Mouse (Mus musculus) myocyte (in vitro differentiated cells): ENCODE data around the gene Rere.

Experiments
- CEBPB ChIP-seq: IDR thresholded peaks from 2 replicates; pipeline ENCODE4 v1.6.1; 2011; ENCODE audit warnings: mild to moderate bottlenecking, moderate library complexity; ENCODE audit not compliant: poor library complexity, insufficient read depth, severe bottlenecking
- E2F4 ChIP-seq: IDR thresholded peaks from one replicate; pipeline ENCODE4 v1.6.1; 2011; ENCODE audit warnings: mild to moderate bottlenecking, control low read depth, moderate library complexity; ENCODE audit not compliant: insufficient read depth
- MAX ChIP-seq: IDR thresholded peaks from one replicate; pipeline ENCODE4 v1.6.1; 2011; ENCODE audit warnings: low read depth, mild to moderate bottlenecking, control low read depth
- MYOD1 ChIP-seq, 3 experiments: IDR thresholded peaks; one replicate each; pipeline ENCODE4 v1.6.1; 2011; ENCODE audit warnings: control low read depth in 2 of 3, low read depth in 2 of 3, mild to moderate bottlenecking in 2 of 3, moderate library complexity in 1 of 3; ENCODE audit not compliant: insufficient read length in 2 of 3, control insufficient read depth in 1 of 3
- MYOG ChIP-seq, 3 experiments: IDR thresholded peaks; one replicate each; pipeline ENCODE4 v1.6.1; 2011; ENCODE audit warnings: control low read depth in 2 of 3, low read depth in 2 of 3, mild to moderate bottlenecking in 2 of 3; ENCODE audit not compliant: insufficient read length in 2 of 3, control insufficient read depth in 1 of 3, insufficient read depth in 1 of 3
- POLR2A ChIP-seq: IDR thresholded peaks from one replicate; pipeline ENCODE4 v1.6.1; 2011; ENCODE audit warnings: low read depth, mild to moderate bottlenecking, control low read depth, moderate library complexity; ENCODE audit not compliant: insufficient read length
- POLR2AphosphoS2 ChIP-seq: IDR thresholded peaks from one replicate; pipeline ENCODE4 v1.6.1; 2011; ENCODE audit warnings: low read depth, control low read depth; ENCODE audit not compliant: insufficient read length
- REST ChIP-seq: IDR thresholded peaks from one replicate; pipeline ENCODE4 v1.6.1; 2011; ENCODE audit warnings: mild to moderate bottlenecking, control low read depth, moderate library complexity; ENCODE audit not compliant: insufficient read depth, insufficient read length
- TCF12 ChIP-seq: IDR thresholded peaks from one replicate; pipeline ENCODE4 v1.6.1; 2011; ENCODE audit warnings: mild to moderate bottlenecking, control low read depth; ENCODE audit not compliant: poor library complexity, insufficient read depth, severe bottlenecking
- TCF3 ChIP-seq: IDR thresholded peaks from one replicate; pipeline ENCODE4 v1.6.1; 2011; ENCODE audit warnings: low read depth, control low read depth; ENCODE audit not compliant: insufficient read length
- USF1 ChIP-seq: IDR thresholded peaks from one replicate; pipeline ENCODE4 v1.6.1; 2011; ENCODE audit warnings: low read depth, mild to moderate bottlenecking, control low read depth, moderate library complexity

GRCm38 (mm10) chr4:150280002-150280401 lies 1.4 kb upstream of the Rere start:
- no peak for TF ChIP-seq POLR2A
- no peak for TF ChIP-seq TCF12
- no peak for TF ChIP-seq MAX
- TF ChIP-seq CEBPB: no peak
- no peak for TF ChIP-seq USF1
- TF ChIP-seq REST: no peak
- TF ChIP-seq POLR2AphosphoS2: no peak
- no peak for TF ChIP-seq TCF3
- TF ChIP-seq MYOG (IDR thresholded peaks at IDR 0.05; ENCODE audit: control insufficient read depth in 1 of 3, insufficient read depth in 1 of 3, insufficient read length in 2 of 3, low read depth in 2 of 3): no peak
- TF ChIP-seq E2F4: no peak
- TF ChIP-seq MYOD1 (IDR thresholded peaks at IDR 0.05; ENCODE audit: control insufficient read depth in 1 of 3, insufficient read length in 2 of 3, low read depth in 2 of 3): no peak
